21 mouse cellular contexts compared by ENCODE assay signal in the genomic region with DNA sequence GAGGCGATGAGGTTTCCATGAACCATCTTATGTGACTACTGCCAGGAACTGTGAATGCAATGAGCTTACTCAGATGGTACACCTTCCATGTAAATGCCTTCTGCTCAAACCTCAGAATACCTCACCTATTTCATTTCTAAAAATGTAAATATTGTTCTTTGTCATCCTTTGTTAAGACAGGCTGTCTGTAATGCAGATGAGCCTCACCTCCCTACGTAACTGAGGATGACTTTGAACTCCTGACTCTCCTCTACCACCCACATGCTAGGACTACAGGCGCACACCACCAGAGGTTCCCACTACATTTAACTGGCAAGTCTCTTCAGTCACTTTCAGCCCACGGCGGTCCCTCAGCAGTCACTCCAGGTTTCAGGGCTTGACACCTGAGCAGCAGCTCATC. TPM values are rescaled to one million over a fixed set of nuclear protein-coding genes. Genes with fewer than 3 reads are reported as not detected.
DNase-seq lines count a peak whose midpoint lies in the region; ATAC-seq and TF ChIP-seq lines count a peak whose summit lies in the region.
"Had no signal": no experiment of that assay in that cellular context is flagged by ENCODE, and none has a peak within 500 bp of the region (broad histone marks: within the 10 kb centered on the region; RNA-seq: fewer than 3 reads in every experiment).

No protein-coding gene starts in this region.

- peaks cover 16% of the 10 kb centered on the region for H3K4me1 ChIP-seq in hindbrain, embryonic 13.5 days (replicated peaks)
- H3K4me1 ChIP-seq in hindbrain, embryonic 14.5 days (replicated peaks; ENCODE audit: control insufficient read depth, insufficient read depth, low read length) = no peaks in the 10 kb centered on the region
- peaks cover 47% of the 10 kb centered on the region for H3K4me1 ChIP-seq in spleen, adult 2 months (ENCODE audit: control insufficient read depth, insufficient read depth, insufficient read length)
- peaks cover 47% of the 10 kb centered on the region for H3K4me1 ChIP-seq in thymus, adult 2 months (replicated peaks; ENCODE audit: control insufficient read depth, insufficient read depth, low read length)

- no peak overlapping the region for H3K4me2 ChIP-seq in hindbrain, embryonic 13.5 days
- H3K4me2 ChIP-seq in hindbrain, embryonic 14.5 days (replicated peaks) = no peak overlapping the region
- H3K4me2 ChIP-seq: forebrain, embryonic 12.5 days; hindbrain, embryonic 15.5 days; limb, embryonic 15.5 days had no signal

- H3K9me3 ChIP-seq in hindbrain, embryonic 13.5 days = no peaks in the 10 kb centered on the region
- no peaks in the 10 kb centered on the region for H3K9me3 ChIP-seq in hindbrain, embryonic 14.5 days (ENCODE audit: control insufficient read depth, low read length)
- H3K9me3 ChIP-seq: forebrain, embryonic 12.5 days; G1E; hindbrain, embryonic 15.5 days; limb, embryonic 15.5 days had no signal

- ATAC-seq in hindbrain, embryonic 13.5 days (ENCODE audit: low FRiP score) = no peak
- no peak for ATAC-seq in hindbrain, embryonic 14.5 days (ENCODE audit: low FRiP score)

- TF ChIP-seq POLR2A in spleen, adult 2 months (IDR thresholded peaks at IDR 0.05; ENCODE audit: low read depth, low read length) = no peak
- no peak for TF ChIP-seq POLR2A in thymus, adult 2 months (IDR thresholded peaks at IDR 0.05; ENCODE audit: control insufficient read depth, extremely low read depth, insufficient read depth, low read length, poor library complexity)

- TF ChIP-seq CTCF in spleen, adult 2 months (IDR thresholded peaks at IDR 0.05; ENCODE audit: extremely low read depth, insufficient read depth, insufficient read length, insufficient replicate concordance) = no peak
- no peak for TF ChIP-seq CTCF in thymus, adult 2 months (IDR thresholded peaks at IDR 0.05; ENCODE audit: borderline replicate concordance, control insufficient read depth, extremely low read depth, insufficient read depth, low read length, poor library complexity)

- no peak for DNase-seq in hindbrain, embryonic 14.5 days (ENCODE audit: low spot score)
- DNase-seq in spleen, adult 2 months (ENCODE audit: low read depth in 1 of 2, low spot score in 2 of 2) = no peak
- no peak for DNase-seq in spleen, postnatal 10 days (ENCODE audit: low spot score in 2 of 2)
- peak; percentile 66 for DNase-seq in induced T-regulatory cell, adult 2 months (ENCODE audit: low read depth)
- no peak for DNase-seq in thymus, adult 2 months
- DNase-seq in adrenal gland, postnatal 10 days = no peak
- DNase-seq: adrenal gland, postnatal 25 days; cerebellum, adult 18-20 months; heart, adult 18-20 months; heart, postnatal 14 days; kidney, adult 18-20 months; layer of hippocampus, postnatal 36 days; lung, postnatal 10 days; midbrain, embryonic 14.5 days; thymus, adult 18-20 months had no signal

- peak overlapping the region; percentile 29; the same call in 1 of the 2 replicates for H3K9ac ChIP-seq in hindbrain, embryonic 13.5 days
- H3K9ac ChIP-seq in hindbrain, embryonic 14.5 days = no peak overlapping the region
- H3K9ac ChIP-seq: forebrain, embryonic 12.5 days; hindbrain, embryonic 15.5 days; limb, embryonic 15.5 days had no signal

- H3K27ac ChIP-seq in hindbrain, embryonic 13.5 days = no peak overlapping the region
- H3K27ac ChIP-seq in hindbrain, embryonic 14.5 days = no peak overlapping the region
- peak overlapping the region; percentile 66 for H3K27ac ChIP-seq in spleen, adult 2 months (ENCODE audit: insufficient read depth, low read length)
- no peak overlapping the region for H3K27ac ChIP-seq in thymus, adult 2 months (ENCODE audit: control insufficient read depth, insufficient read depth, low read length)
- H3K27ac ChIP-seq: forebrain, embryonic 12.5 days; hindbrain, embryonic 15.5 days; limb, embryonic 15.5 days had no signal

- no peaks in the 10 kb centered on the region for H3K27me3 ChIP-seq in hindbrain, embryonic 13.5 days
- H3K27me3 ChIP-seq in hindbrain, embryonic 14.5 days (ENCODE audit: control insufficient read depth, insufficient read depth, low read length) = no peaks in the 10 kb centered on the region
- H3K27me3 ChIP-seq in spleen, adult 2 months (ENCODE audit: control insufficient read depth, insufficient read depth, low read length) = no peaks in the 10 kb centered on the region
- no peaks in the 10 kb centered on the region for H3K27me3 ChIP-seq in thymus, adult 2 months (ENCODE audit: control insufficient read depth, insufficient read depth, low read length)
- H3K27me3 ChIP-seq: hindbrain, embryonic 15.5 days; limb, embryonic 15.5 days had no signal

- 85% methylated on average over 5 of the region's 5 CpGs for WGBS in hindbrain, embryonic 13.5 days
- 84% methylated on average over 5 of the region's 5 CpGs for WGBS in hindbrain, embryonic 14.5 days
- 68% methylated on average over 5 of the region's 5 CpGs for WGBS in spleen, adult 2 months
- WGBS in thymus, adult 2 months = 87% methylated on average over 5 of the region's 5 CpGs

- no peaks in the 10 kb centered on the region for H3K36me3 ChIP-seq in hindbrain, embryonic 13.5 days
- no peaks in the 10 kb centered on the region for H3K36me3 ChIP-seq in hindbrain, embryonic 14.5 days (replicated peaks; ENCODE audit: control insufficient read depth, insufficient read depth)
- no peaks in the 10 kb centered on the region for H3K36me3 ChIP-seq in spleen, adult 2 months (ENCODE audit: control insufficient read depth, insufficient read depth, low read length)
- H3K36me3 ChIP-seq in thymus, adult 2 months (ENCODE audit: control insufficient read depth, insufficient read depth, low read length) = no peaks in the 10 kb centered on the region
- H3K36me3 ChIP-seq: forebrain, embryonic 12.5 days; G1E; hindbrain, embryonic 15.5 days; limb, embryonic 15.5 days had no signal

- H3K4me3 ChIP-seq in hindbrain, embryonic 13.5 days = no peak overlapping the region
- no peak overlapping the region for H3K4me3 ChIP-seq in hindbrain, embryonic 14.5 days (replicated peaks; ENCODE audit: low read length)
- H3K4me3 ChIP-seq in spleen, adult 2 months (ENCODE audit: extremely low read depth, insufficient read depth, insufficient read length) = no peak overlapping the region
- no peak overlapping the region for H3K4me3 ChIP-seq in thymus, adult 2 months (ENCODE audit: control insufficient read depth, insufficient read depth, low read length)
- H3K4me3 ChIP-seq: forebrain, embryonic 12.5 days; hindbrain, embryonic 15.5 days; layer of hippocampus, adult 2 months; limb, embryonic 15.5 days had no signal

RNA-seq across cellular contexts. Expression of a gene that starts 25.5 kb away (rescaled TPM):
- 24.0 and 24.4 TPM in 2 replicates for polyA plus RNA-seq in hindbrain, embryonic 13.5 days (2015; fragmentation: Nextera tagmentation; extraction: Ambion mirVana)
- 18.1 and 18.7 TPM in 2 replicates for polyA plus RNA-seq in hindbrain, embryonic 14.5 days (2014; fragmentation: Nextera tagmentation; extraction: Ambion mirVana)
- 47.7 and 57.3 TPM in 2 replicates for polyA plus RNA-seq in spleen, adult 2 months (2012; rRNA removed)
- 66.7 and 70.0 TPM in 2 replicates for polyA plus RNA-seq in thymus, adult 2 months (2012; rRNA removed)
- total RNA-seq in adrenal gland, postnatal 10 days (2021) = 10 to 100 TPM; 51.0 to 56.2 TPM
